Mouse (Mus musculus): ENCODE results near the gene BC049352.

The BC049352 gene

DNA sequence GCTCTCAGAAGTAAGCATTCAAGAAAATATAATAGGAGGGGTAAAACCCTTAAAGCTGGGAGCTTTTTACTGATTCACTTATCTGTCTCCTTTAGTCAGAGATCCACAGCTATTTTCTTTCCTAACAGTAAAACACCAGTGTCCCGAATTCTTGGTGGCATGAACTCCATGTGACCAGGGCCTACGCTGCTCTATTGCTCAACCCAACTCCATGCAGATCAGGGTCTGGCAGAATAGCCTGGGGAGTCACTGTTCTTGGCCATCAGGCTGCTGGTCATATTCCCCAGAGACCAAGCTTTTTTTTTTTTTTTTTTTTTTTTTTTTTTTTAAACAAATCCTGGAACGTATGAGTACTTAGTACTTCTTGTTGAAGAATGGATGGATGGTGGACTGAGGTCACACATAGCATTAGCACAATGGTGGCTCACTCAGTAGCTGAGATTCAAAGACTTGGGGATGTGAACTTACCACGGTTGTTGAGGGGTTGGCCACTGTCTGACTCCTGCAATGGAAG lies 7.9 kb downstream of the BC049352 start:
- DNase-seq (ENCODE audit: low spot score): no peak

DNA sequence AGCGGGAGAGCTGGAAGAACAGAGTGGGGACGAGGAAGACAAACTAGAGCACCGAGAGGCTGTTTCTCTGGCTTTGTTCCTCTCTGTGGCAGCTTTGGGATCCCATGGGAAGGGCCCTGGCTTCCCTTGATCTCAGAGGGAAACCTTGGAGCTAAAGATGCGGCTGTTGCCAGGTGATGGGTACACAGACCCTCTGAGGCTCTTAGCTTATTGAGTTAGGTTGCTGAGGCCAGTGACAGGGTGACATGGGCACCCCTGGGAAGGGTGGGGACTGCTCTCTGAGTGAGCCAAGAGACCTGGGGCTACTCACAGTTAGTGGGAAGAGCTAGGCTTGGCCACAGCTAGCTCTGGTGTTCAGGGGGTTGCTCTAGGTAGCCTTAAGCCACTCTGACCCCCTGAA lies 13.7 kb downstream of the BC049352 start:
- no peak for DNase-seq (ENCODE audit: low spot score)

DNA sequence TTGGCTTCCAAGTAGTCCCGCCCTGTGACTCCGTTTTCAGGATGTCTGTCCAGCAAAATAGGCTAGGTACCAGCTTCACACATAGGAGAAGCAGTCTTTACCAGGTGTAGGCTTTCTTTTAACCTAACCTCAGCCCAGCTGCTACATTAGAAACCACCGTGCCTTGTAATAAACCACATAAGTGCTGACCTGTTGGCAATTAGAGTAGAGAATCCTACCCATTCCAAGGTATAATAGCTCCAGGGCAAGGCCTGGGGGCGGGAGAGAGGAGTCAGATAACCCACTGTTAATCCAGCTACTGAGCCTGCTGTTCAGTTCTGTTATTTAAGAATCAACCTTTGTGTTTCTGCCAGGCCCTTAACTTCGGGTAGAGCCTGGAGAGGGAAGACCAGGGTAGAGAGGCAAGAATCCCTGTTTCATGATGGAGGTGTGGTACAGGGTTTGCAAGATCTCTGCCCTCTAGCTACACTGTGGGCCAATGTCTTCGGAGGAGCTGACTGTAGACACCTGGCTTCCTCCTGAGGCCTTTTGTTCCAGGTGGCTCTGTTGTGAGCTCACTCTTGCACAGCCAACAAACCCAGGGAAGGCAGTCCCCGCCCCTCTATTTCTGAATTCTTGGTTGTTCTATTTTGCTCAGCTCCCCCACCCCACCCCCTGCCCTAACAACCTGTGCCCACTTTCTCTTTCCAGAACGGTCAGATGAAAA lies 14.5 kb downstream of the BC049352 start:
- no peak for DNase-seq (ENCODE audit: low spot score)

- DNase-seq (ENCODE audit: low spot score): no peak
These were observed 15.7 kb downstream of the BC049352 start for GRCm38 (mm10) chr9:45197549-45197948.

- DNase-seq (ENCODE audit: low spot score): no peak
These were observed 19.6 kb downstream of the BC049352 start for GRCm38 (mm10) chr9:45201319-45201947.

DNA sequence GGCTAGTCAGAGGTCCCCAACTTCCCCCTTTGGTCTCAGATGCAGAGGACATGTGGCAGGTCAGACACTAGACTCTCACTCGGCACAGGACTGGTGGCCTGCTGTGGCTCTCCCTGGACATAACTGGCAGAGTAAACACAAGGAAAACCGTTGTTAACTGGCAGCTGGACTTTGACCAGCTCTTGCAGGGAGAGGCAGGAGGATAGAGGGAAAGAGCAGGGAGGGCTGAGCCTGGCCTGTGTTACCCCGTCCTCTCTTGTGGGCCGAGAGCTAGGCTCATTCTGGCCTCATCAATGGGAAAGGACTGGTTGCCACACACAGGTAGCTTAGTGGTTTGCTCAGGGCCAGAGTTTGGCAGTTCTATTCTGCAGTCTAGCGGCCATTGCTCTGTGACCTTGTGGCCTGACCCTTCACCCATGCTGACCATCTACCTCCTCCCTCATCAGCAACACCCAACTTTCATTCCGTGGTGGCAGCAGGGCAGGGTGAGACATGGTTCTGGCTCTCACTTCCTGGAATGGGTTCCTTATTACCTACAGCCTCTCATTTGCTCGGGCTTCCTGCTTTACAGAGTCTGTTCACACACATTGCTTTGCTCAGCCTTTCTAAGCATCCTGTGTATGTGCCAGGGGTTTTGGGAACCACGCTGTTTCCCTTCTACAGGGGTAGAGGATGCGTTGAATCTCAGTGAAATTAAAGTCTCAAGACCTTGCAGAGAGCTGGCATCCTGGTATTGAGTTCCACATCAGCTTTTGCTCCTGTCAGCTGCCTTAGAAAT lies 20.4 kb downstream of the BC049352 start:
- no peak for DNase-seq (ENCODE audit: low spot score)

DNA sequence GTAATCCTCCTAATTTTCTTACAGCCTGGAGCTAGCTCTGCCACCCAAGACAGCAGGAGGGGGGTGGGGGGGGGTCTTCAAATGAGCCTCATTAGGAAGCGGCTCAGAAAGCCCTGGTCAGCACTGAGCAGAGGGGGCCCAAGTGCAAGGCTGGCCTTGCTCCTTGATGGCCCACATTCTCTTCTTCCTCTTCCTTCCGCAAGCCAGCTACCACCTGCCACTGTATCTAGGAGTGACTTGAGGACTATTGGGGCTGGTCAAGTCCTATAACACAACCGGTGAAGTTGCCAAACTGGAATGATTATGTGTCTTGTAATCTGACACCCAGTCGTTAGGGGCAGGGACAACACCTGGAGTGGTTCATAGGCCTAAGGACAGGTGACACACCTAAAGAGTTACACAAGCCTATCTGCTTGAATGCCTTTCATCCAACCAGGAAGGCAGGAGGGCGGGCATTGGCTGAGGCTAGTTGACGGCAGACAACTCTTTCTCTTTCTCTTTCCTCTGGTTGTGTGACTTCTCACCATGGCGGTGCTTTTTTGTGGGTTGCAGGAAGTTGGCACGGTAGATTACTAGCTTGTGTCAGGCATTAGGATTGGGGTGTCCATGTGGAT lies 22.1 kb downstream of the BC049352 start, which contains the start of gene Tmprss4:
Tmprss4 (minus strand) TSS at position 296 of the 614 bp plus-strand sequence.
- no peak for DNase-seq (ENCODE audit: low spot score)

DNA sequence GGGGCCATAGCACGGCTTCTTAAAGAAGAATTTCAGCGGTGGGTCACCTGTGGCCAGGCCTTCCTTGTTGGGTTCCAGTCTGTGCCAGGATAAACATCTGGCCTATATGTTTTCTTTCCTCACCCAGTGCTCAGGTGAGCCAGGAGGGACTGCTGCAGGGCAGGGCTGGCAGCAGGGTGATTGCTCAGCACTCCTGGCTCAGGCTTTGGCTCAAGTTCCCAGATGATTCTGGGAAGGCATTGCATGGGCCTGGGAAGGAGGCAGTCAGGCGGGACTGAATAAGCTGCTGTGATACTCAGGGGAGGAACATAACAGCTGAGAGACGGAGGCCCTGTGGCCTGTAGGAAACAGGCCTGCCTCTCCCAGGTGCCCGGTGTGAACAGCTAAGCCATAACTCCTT lies 23.3 kb downstream of the BC049352 start:
- no peak for DNase-seq (ENCODE audit: low spot score)

DNA sequence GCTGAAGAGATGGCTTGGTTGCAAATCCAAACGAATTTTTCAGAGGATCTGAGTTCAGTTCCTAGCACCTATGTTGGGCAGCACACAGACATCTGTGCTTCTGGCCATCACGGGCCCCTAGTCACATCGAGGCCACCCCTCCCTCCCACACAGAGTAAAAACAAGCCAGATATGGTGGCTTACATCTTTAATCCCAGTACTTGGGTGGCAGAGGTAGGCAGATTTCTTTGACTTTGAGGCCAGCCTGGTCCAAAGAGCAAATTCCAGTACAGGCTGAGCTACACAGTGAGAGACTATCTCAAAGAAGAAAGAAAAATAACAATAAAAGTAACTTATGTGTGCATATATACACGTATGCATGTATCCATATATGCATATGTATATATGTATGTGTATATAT lies 24.3 kb downstream of the BC049352 start:
- DNase-seq (ENCODE audit: low spot score): no peak

DNA sequence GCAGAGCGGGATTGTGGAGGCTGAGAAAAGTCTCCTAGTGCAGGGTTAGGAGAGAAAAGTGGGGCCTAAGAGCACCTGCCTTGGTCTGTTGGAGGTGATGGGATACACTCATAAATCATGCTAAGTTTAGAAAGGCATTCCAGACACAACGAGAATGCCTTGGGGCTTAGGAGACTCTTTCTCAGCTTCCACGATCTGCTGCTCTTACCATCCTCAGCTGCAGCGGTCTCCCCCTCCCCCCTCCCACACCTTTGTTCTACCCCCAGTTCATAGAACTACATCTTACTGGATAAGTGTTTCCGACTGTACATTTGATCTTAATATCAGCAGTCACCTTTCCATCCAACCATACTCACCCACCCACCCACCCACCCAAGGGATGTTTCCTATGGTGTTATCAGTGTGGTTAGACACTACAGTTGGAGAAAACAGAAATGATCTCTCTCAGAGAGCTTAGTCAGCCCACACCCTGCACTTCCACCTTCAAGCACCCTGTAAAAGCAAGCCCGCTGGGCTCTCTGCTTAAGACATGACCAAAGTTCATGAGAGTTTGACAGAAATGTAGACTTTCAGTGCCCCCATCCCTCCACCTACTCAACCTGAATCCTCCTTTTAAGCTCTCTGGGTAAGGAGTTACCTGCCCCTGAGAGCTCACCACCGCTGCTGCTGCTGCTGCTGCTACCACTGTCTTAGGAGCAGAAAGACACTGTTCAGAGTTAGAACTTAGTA lies 25.4 kb downstream of the BC049352 start:
- DNase-seq (ENCODE audit: low spot score): no peak

DNA sequence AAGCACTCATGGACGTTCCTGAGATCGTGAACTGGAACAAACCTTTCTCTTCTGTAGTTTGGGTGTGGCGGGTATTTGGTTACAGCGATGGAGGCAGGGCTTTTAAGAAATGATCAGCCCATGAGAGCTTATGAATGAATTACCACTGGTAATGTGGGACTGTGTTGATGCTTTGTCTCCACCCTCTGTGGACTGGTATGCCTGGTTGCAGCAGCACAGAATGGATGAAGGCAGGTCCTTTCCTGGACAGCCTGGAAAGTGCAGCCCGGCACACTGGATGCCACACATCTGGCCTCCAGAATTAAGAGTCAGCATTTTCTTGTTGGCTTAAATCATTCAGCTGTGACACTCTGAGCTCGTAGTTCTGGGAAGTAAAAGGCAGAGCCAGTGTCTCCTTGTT lies 30.2 kb downstream of the BC049352 start:
- DNase-seq (ENCODE audit: low spot score): no peak

DNA sequence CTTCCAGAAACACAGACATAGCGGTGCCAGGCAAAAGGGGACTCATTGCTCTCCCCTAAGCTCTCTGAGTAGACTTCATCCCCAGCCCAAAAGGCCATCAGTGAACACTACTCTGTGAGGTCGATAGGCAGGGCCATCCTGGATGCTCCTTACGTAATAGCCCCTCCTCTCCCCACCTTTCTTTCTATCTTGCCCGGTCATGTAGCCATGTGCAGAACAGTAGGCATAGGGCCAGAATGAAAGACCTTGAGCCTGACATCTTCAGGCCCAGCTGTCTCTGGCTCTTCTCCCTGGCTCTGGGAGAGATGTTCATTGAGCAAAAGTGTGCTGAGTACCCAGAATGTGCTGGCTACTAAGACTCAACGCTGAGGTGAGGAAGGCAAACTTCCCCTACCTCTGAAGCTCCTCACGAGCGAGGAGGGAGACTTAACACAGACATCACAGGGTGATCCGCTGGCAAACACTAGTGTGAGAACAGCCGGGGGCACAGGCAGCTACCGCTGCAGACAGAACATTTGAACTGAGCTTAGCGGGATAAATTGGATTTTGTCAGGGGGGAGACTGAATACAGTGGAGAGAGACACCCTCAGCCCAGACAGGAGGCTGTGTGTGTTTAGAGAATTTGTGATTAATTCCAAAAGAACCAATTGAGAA lies 33.8 kb downstream of the BC049352 start:
- DNase-seq (ENCODE audit: low spot score): no peak

- no peak for DNase-seq (ENCODE audit: low spot score)
These were observed 37.8 kb downstream of the BC049352 start for GRCm38 (mm10) chr9:45219644-45220043.

DNA sequence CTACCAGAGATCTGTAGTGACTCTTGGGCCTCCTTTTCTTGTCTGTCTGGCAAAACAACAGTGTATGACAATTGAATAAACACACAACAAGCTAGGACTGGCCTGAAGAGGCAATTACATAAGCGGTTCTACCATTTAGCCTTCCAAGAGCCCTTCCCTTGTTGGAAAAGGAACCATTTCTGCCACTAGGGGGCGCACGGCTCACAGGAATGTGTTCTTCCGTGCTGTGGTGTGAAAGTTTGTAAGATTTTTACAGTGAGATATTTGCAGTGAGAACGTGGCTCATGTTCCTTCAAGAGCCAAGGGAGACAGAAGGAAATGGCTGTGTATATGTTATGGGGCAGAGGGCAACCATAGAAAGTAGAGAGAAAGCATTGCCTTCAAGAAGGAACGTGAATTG lies 39.8 kb downstream of the BC049352 start:
- DNase-seq (ENCODE audit: low spot score): peak; percentile 92

- DNase-seq (ENCODE audit: low spot score): no peak
These were observed 47.6 kb downstream of the BC049352 start for GRCm38 (mm10) chr9:45229359-45229758.

DNA sequence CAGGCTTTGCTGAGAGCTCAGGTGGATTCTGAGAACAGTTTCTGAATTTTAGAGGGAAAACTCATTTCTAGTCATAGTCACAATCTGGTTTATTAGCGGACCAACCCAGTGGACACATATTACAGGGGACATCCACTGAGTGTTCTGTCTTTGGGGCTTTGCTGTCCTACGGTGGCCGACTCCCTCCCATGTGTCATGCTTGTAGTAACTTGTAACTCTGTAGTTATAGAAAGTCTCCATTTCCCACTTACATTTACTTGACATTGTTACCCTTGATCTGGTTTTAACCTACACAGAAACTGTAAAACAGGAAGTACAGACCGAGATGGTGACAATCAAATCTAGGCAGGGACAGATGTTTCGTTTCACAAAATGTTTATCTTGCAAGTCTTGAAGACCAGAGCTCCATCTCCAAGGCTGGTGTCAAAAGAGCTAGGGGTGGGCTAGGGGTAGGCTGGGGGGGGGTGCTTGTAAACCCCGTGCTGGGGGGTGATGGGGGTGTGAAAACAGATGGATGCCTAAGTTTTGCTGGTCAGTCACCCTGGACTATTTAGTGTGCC lies 53.9 kb downstream of the BC049352 start:
- DNase-seq (ENCODE audit: low spot score): no peak

GRCm38 (mm10) chr9:45236744-45237143 lies 54.9 kb downstream of the BC049352 start:
- no peak for DNase-seq (ENCODE audit: low spot score)

DNA sequence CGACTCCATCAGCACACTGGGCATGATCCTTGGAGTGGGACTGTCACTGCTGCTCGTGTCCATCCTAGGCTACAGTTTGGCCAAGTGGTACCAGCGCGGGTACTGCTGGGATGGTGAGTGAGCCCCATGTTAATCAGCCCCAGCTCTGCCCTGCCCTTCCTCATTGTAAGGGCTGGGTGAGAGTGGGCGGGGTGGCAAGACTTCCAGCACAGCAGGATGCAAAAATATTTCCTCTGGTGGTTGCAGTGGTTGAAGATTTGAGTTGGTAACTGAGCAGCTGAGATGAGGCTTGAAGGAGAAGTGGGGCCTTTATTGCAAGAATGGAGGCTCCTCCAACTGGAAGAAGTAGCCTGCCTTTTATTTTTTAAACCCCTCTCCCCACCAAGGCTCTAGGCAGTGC lies 59.6 kb downstream of the BC049352 start:
- no peak for DNase-seq (ENCODE audit: low spot score)

- DNase-seq (ENCODE audit: low spot score): no peak
These were observed 63.6 kb downstream of the BC049352 start for GRCm38 (mm10) chr9:45245432-45245831.

- no peak for DNase-seq (ENCODE audit: low spot score)
These were observed 64.3 kb downstream of the BC049352 start for GRCm38 (mm10) chr9:45246060-45246459.

DNA sequence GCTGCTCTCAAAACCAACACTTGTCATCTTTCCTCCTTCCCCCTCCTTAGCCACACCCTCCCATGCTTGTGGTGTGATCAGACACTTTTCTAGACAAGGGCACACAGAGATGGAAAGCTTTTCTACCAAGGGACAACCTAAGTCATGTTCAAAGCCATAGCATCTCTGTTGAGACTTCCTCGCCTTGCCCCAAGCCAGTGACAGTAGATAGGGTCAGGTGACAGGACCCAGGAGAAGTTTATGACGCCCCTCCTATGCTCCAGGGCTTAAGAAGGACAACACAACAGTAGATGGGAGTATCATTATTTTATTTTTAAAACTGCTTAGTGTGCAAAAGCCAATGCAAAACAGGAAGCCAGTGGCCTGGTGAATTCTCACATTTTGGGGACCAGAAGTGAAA lies 65.7 kb downstream of the BC049352 start:
- no peak for DNase-seq (ENCODE audit: low spot score)

Measured in adipocyte (in vitro differentiated cells).